Mouse (Mus musculus): Measurements from ENCODE around the gene Draxin. TPM values are rescaled to one million over a fixed set of nuclear protein-coding genes. Genes with fewer than 3 reads are reported as not detected.

Draxin gene
- total and polyA plus RNA-seq, 3 experiments: 0.29 to 0.41 TPM; not detected in 1

- Histone ChIP-seq H3K36me3 (ENCODE audit: control insufficient read depth, insufficient read depth, low read length) (no peaks in the 10 kb centered on the region; the same call in 1 of the 2 replicates), H3K9ac (ENCODE audit: low read depth, low read length) (peak overlapping the region; percentile 98), H3K27ac (peak overlapping the region; percentile 97), H3K4me1 (ENCODE audit: control insufficient read depth, insufficient read depth, low read length) (peaks cover 27% of the 10 kb centered on the region), H3K4me3 (peak overlapping the region; percentile 96), H3K79me2 (replicated peaks; ENCODE audit: control insufficient read depth, insufficient read depth, low read length) (peaks cover 2% of the 10 kb centered on the region), H3K27me3 (ENCODE audit: control insufficient read depth, insufficient read depth, low read length) (no peaks in the 10 kb centered on the region)
- TF ChIP-seq CTCF (IDR thresholded peaks at IDR 0.05) (no peak), POLR2A (IDR thresholded peaks at IDR 0.05; ENCODE audit: insufficient read depth, low read depth, low read length) (no peak), EP300 (IDR thresholded peaks at IDR 0.05; ENCODE audit: insufficient read depth, low read depth, low read length) (no peak)
- DNase-seq: peak; percentile 70 to 79
- intact Hi-C loops (cut with DNase I): no loop called here
- 2% methylated on average over 30 of the region's 30 CpGs for WGBS
These were observed 43.2 kb downstream of the Draxin start for GRCm38 (mm10) chr4:148087091-148087906.

GRCm38 (mm10) chr4:148085907-148086305 is 44.6 kb downstream of the Draxin start:
- Histone ChIP-seq H3K4me3 (no peak overlapping the region), H3K4me1 (ENCODE audit: control insufficient read depth, insufficient read depth, low read length) (peaks cover 27% of the 10 kb centered on the region), H3K27ac (peak overlapping the region; percentile 97), H3K79me2 (replicated peaks; ENCODE audit: control insufficient read depth, insufficient read depth, low read length) (peaks cover 2% of the 10 kb centered on the region), H3K27me3 (ENCODE audit: control insufficient read depth, insufficient read depth, low read length) (no peaks in the 10 kb centered on the region), H3K9ac (ENCODE audit: low read depth, low read length) (no peak overlapping the region), H3K36me3 (ENCODE audit: control insufficient read depth, insufficient read depth, low read length) (no peaks in the 10 kb centered on the region; the same call in 1 of the 2 replicates)
- TF ChIP-seq EP300 (IDR thresholded peaks at IDR 0.05; ENCODE audit: insufficient read depth, low read depth, low read length) (no peak), POLR2A (IDR thresholded peaks at IDR 0.05; ENCODE audit: insufficient read depth, low read depth, low read length) (no peak), CTCF (IDR thresholded peaks at IDR 0.05) (no peak)
- intact Hi-C loops (cut with DNase I): no loop called here
- DNase-seq: peak in 1 of 2 experiments; percentile 41
- 60% methylated on average over 3 of the region's 3 CpGs for WGBS

GRCm38 (mm10) chr4:148085131-148085906 is 45.2 kb downstream of the Draxin start:
- no peaks in the 10 kb centered on the region for H3K27me3 ChIP-seq (ENCODE audit: control insufficient read depth, insufficient read depth, low read length)
- peak overlapping the region; percentile 97 for H3K27ac ChIP-seq
- peak in 1 of 2 experiments; percentile 40 for DNase-seq
- H3K36me3 ChIP-seq (ENCODE audit: control insufficient read depth, insufficient read depth, low read length): no peaks in the 10 kb centered on the region; the same call in 1 of the 2 replicates
- WGBS: 49% methylated on average over 10 of the region's 10 CpGs
- H3K79me2 ChIP-seq (replicated peaks; ENCODE audit: control insufficient read depth, insufficient read depth, low read length): peaks cover 2% of the 10 kb centered on the region
- H3K4me3 ChIP-seq: no peak overlapping the region
- intact Hi-C loops (cut with DNase I): no loop called here
- TF ChIP-seq POLR2A (IDR thresholded peaks at IDR 0.05; ENCODE audit: insufficient read depth, low read depth, low read length) (no peak), EP300 (IDR thresholded peaks at IDR 0.05; ENCODE audit: insufficient read depth, low read depth, low read length) (no peak), CTCF (IDR thresholded peaks at IDR 0.05) (no peak)
- peaks cover 27% of the 10 kb centered on the region for H3K4me1 ChIP-seq (ENCODE audit: control insufficient read depth, insufficient read depth, low read length)
- H3K9ac ChIP-seq (ENCODE audit: low read depth, low read length): no peak overlapping the region

- Histone ChIP-seq H3K9ac (ENCODE audit: low read depth, low read length) (no peak overlapping the region), H3K27ac (peak overlapping the region; percentile 72)
These were observed 46.2 kb downstream of the Draxin start for GRCm38 (mm10) chr4:148084261-148084714.

GRCm38 (mm10) chr4:148083176-148083899 is 47.2 kb downstream of the Draxin start:
- H3K9ac ChIP-seq (ENCODE audit: low read depth, low read length): no peak overlapping the region
- H3K4me3 ChIP-seq: no peak overlapping the region
- H3K27ac ChIP-seq: peak overlapping the region; percentile 72
- WGBS: 51% methylated on average over 21 of the region's 21 CpGs
- peaks cover 27% of the 10 kb centered on the region for H3K4me1 ChIP-seq (ENCODE audit: control insufficient read depth, insufficient read depth, low read length)
- no peaks in the 10 kb centered on the region; the same call in 1 of the 2 replicates for H3K36me3 ChIP-seq (ENCODE audit: control insufficient read depth, insufficient read depth, low read length)
- intact Hi-C loops (cut with DNase I): loop anchor here (2.0 kb wide), 1 partner anchor 45 kb away; the partner anchor contains the start of genes Clcn6 and Mthfr
- peaks cover 2% of the 10 kb centered on the region for H3K79me2 ChIP-seq (replicated peaks; ENCODE audit: control insufficient read depth, insufficient read depth, low read length)
- DNase-seq: peak; percentile 66 to 73
- no peak for TF ChIP-seq POLR2A (IDR thresholded peaks at IDR 0.05; ENCODE audit: insufficient read depth, low read depth, low read length)
- no peak for TF ChIP-seq CTCF (IDR thresholded peaks at IDR 0.05)
- no peak for TF ChIP-seq EP300 (IDR thresholded peaks at IDR 0.05; ENCODE audit: insufficient read depth, low read depth, low read length)
- H3K27me3 ChIP-seq (ENCODE audit: control insufficient read depth, insufficient read depth, low read length): no peaks in the 10 kb centered on the region

More at GRCm38 (mm10) chr4:148084261-148084714, 46.2 kb downstream of the Draxin start:
- intact Hi-C loops (cut with DNase I): no loop called here
- H3K36me3 ChIP-seq (ENCODE audit: control insufficient read depth, insufficient read depth, low read length): no peaks in the 10 kb centered on the region; the same call in 1 of the 2 replicates
- H3K4me1 ChIP-seq (ENCODE audit: control insufficient read depth, insufficient read depth, low read length): peaks cover 27% of the 10 kb centered on the region
- TF ChIP-seq EP300 (IDR thresholded peaks at IDR 0.05; ENCODE audit: insufficient read depth, low read depth, low read length) (0 out of 2 replicates have a peak, but pooled peaks have one; percentile 10), POLR2A (IDR thresholded peaks at IDR 0.05; ENCODE audit: insufficient read depth, low read depth, low read length) (no peak)
- H3K4me3 ChIP-seq: no peak overlapping the region
- WGBS: 16% methylated on average over 8 of the region's 8 CpGs
- DNase-seq: peak; percentile 67 to 75
- no peaks in the 10 kb centered on the region for H3K27me3 ChIP-seq (ENCODE audit: control insufficient read depth, insufficient read depth, low read length)
- H3K79me2 ChIP-seq (replicated peaks; ENCODE audit: control insufficient read depth, insufficient read depth, low read length): peaks cover 2% of the 10 kb centered on the region
